Mouse (Mus musculus): ENCODE results near the gene Taf13.

Taf13 gene

GRCm38 (mm10) chr3:108572309-108573010 is 962 bp downstream of the Taf13 start:
- no peak for DNase-seq (ENCODE audit: low spot score in 2 of 2)

GRCm38 (mm10) chr3:108574018-108574417 is 2.5 kb downstream of the Taf13 start:
- no peak for DNase-seq (ENCODE audit: low spot score in 2 of 2)

GRCm38 (mm10) chr3:108584580-108584979 is 13.1 kb downstream of the Taf13 start:
- no peak for DNase-seq (ENCODE audit: low spot score in 2 of 2)

DNA sequence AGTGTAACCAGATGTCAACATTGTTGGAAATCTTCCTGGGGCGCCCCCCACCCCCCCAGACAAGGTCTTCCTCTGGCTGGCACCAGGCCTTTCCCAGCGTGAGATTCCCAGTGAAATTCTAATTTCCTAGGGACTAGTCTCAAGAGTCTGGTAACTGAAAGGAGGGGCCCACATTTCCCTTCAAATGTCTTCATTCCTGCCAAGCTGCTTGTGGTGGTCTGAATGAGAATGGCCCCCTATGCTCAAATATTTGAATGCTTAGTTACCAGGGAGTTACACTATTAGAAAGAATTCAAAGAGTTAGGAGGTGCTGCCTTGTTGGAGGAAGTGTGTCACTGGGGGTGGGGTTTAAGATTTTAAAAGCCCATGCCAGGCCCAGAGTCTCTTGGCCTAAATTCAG is 16.9 kb downstream of the Taf13 start:
- DNase-seq (ENCODE audit: low spot score in 2 of 2): no peak

DNA sequence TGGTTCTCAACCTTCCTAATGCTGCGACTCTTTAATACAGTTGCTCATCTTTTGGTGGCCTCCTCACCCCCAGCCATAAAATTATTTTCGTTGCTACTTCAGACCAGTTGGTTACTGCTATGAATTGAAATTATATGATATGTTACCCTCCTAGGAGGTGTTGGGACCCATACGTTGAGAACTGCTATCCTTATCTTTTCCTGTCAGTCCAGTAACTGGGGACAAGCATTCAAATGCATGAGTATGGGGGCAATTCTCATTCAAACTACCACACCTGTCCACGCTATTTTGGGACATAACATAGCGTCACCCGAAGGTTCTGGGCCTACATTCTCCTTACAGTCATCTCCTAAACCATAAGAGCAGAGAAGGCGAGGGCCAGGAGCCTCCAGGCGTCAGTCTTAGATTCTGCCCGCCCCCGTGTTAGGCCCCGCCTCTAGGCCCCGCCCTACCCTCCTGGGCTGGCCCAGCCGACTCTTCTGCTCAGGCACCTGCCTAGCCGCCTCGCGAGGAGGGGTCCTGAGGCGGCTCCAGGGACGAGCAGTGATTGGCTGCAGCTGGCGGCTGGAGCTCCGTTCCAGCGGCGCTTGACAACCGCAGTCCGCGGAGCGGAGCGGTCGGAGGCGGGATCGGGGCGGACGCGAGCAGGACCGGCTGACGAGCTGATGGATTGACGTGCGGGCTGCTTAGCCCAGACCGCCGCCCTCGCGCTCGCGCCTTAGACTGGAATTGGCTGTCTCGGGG is 19.5 kb downstream of the Taf13 start, which contains the start of gene Wdr47:
Gene Wdr47, plus strand, starts transcription at position 494 of the 744 bp plus-strand sequence.
- DNase-seq (ENCODE audit: low spot score in 2 of 2): peak; percentile 92 to 93

GRCm38 (mm10) chr3:108591530-108592522 is 20.3 kb downstream of the Taf13 start:
- DNase-seq (ENCODE audit: low spot score in 2 of 2): no peak

- DNase-seq (ENCODE audit: low spot score in 2 of 2): no peak
Measured at GRCm38 (mm10) chr3:108608906-108609305, 37.4 kb downstream of the Taf13 start.

All from urinary bladder, adult 18-20 months (tissue).